Mouse (Mus musculus) layer of hippocampus, postnatal 25 days (tissue): ENCODE data around the gene Uqcc2. TPM values are rescaled to one million over a fixed set of nuclear protein-coding genes. Genes with fewer than 3 reads are reported as not detected.

Experiments
- DNase-seq, 2 experiments: peaks; one replicate each; pipeline ENCODE4 v3.0.0; 2022; ENCODE audit warnings: mixed read lengths in 2 of 2, low spot score in 1 of 2; ENCODE audit errors: extremely low spot score in 1 of 2
- microRNA-seq, 2 experiments: library from miRNA; unstranded; fragments of <30 nt; microRNA quantifications; one replicate each; pipeline ENCODE4 v1.2.0; 2021
- total RNA-seq, 2 experiments: library from RNA; stranded (reverse); gene quantifications; 2 replicates each; pipeline ENCODE4 v1.2.3; 2021

Gene Uqcc2
- total RNA-seq, 2 experiments from 2014 or later, result 199 to 213 TPM

DNA sequence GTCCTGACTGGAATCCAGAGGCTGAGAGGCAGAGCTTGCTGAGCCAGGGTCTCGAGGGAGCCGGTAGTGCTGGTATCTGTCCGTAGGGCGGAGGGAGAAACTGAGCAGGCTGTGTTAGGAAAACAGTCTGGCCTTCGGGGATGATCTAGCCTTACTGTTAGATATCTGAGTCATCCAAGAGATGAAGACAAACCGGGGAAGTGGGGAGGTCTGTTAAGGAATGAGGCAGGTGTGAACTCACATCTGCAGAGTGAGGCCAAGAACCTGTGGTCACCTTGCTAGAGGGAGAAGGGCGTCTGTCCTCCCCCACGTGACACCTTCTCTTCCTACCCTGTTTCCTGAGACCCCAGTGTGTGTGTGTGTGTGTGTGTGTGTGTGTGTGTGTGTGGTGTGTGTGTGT is 50.9 kb downstream of the Uqcc2 start:
- no peak for DNase-seq

DNA sequence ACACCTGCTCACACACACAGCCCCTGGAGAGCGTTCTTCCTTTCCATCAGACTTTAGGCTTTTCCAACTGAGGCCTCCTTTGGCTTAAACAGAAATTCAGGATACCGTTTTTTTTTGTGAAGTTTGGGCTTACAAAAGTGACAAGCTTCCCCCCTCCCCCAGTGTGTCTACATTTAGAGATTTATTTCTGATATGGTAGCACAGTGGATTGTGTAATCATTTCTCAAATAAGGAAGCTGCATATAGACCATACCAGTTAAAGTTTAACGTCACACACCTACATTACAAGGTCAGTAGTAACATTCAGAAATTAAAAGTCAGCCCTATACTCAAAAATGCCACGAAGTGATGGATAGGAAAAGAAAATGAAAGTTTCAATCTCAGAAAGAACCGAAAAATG is 51.8 kb downstream of the Uqcc2 start:
- no peak for DNase-seq

DNA sequence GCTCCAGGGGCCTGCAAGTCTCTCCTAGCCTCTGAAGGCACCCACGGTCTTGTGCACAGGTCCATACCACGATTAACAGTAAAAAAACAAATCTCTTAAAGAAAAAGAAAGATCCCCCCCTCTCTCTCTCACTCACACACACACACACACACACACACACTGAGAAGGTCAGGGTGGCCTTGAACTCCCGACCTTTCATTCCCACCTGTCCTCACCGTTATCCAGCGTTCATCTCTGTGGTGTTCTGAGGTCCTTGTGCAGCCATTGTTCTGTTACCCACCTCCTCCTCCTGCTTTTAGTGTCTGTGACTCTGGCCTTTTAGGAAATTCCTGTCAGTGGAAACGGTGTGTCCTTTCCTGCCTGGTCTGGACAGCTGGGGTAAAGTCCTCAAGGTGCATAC is 55.2 kb downstream of the Uqcc2 start:
- DNase-seq, result no peak

DNA sequence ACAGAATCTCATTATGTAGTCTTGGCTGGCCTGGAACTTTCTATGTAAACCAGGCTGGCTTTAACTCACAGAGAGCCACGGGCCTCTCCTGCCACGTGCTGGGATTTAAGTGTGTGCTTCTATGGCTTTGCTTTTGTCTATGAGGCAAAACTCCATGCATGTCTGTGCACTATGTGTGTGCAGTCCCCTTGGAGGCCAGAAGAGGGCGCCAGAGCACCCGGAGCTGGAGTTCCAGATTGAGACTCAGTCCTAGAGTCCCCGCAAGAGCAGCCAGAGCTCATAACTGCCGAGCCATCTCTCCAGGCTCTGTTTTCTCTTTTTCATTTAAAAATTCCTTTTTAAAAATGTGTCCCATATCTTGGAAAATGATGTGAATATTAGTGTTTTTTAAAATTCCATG is 55.8 kb downstream of the Uqcc2 start:
- DNase-seq, result no peak

DNA sequence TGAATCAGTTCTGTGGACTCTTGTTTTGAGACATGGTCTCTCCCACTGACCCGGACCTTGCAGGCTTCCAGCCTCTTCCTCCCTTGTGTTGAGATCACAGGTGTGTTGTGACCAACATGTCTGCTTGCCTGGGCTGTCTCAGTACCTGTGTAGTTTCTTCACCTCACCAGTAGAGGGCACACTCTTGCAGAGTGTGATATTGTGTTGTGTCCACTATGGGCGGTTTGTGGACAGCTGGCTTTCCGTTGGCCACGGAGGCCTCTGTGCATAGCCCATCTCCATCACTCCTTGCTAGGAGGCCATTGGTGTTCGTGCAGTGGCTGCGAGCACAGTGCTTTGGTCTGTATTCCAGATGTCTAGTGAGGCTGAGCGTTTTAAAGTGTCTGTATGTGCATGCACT is 56.6 kb downstream of the Uqcc2 start:
- DNase-seq, result no peak

DNA sequence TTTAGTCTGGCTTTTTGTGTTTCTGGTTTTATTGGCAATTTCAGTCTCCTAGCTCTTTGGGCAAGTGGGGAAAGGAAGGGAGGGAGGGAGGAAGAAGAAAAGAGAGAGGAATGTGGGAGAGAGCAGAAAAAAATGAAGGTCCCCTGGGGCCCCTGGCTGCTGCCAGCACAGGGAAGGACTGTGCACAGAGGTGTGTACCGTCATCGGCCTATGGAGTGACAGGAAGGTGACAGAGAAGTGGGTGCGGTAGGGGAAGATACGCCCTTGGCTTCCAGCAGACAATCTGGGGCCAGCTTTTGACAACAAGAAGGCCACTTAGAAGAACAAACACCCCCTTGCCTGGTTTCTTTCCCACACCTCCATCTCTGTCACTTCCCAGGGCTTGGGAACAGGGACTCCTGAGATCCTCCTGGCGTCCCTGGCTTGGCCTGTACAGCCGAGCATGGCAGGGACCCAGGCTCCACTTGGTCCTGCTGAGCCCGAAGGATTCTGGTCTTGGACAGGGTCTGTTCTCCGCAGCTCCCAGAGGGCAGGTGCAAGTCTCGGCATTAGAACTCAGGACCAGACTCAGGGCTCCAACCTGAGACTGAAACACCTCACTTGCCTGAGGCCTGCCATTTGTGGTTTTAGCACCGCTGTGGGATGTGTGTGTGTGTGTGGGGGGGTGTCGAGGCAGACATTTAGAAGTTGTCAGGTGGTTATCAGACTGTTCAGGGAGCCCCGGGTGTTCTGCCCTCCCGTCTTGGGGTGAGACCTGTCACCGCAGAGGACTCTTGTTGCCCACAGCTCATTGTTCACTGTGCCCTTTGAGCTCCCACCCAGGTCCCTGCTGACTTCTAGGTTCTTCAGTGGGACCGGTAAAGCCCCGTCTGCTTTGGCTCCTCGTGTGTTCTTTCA is 58.6 kb downstream of the Uqcc2 start:
- no peak for DNase-seq

DNA sequence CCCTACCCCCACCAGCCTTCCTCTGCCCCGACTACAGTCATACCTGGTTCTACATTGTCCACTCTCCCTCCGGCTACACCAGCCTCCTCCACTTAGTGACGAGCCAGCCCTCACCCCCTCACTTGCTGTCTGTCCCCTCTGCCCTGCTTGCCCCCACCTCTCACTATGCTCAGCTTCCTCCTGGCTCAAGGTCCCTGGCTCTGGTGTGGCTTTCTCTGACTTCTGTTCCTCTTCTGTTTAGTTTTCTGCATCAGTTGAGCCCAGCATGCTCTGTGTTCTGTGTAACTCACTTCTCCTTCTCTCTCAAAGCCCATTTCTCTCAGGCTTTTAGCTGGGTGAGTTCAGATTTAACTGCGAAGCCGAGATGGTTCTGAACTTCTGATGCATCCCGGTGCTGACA is 59.5 kb downstream of the Uqcc2 start:
- no peak for DNase-seq

DNA sequence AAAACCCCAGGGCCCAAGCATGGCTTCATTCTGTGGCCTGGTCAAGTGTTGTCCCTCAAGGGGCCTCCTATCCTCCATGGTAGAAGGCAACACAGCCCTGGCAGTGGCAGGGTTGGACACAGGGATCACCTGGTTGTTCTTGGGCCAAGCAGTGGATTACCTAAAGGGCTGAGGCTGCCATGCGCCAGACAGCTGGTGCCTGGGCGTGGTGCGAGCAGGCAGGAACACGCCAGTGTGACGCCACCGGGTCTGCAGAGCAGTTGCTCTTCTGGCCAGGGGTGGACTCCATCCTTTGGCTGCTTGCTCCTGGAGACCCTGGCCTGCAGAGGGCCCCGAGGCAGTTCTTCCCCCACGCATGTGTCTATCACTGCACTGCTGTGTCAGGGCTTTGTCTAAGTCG is 59.9 kb downstream of the Uqcc2 start:
- no peak for DNase-seq

DNA sequence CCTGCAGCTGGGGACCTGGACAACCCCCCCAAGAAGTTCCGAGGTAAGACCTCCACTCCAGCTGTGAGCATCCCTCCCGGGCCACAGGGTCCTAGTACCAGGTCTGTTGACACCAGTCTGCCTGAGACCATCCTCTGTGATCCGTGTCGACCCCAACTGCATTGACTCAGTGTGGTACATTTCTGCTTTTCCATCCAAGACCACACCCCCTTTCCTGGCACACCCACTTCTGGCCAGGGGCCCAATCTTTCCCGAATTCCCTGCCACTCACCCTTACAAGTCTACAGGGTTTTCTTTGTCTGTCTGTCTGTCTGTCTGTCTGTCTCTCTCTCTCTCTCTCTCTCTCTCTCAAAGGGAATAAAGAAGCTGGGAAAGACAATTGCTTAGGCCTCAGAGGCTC is 60.6 kb downstream of the Uqcc2 start:
- DNase-seq, result no peak

Small RNAs within 50 kb of the gene (microRNA-seq; reads per million reads assigned to microRNA genes)
- gene Mir7677, result 0 reads per million in 2 experiments

Other genes starting within 250 kb of the Uqcc2 start
- 1 to 10 TPM; 2.9 to 3.1 TPM for gene Kifc5b, start 216.8 kb downstream of the Uqcc2 start, total RNA-seq
- 10 to 100 TPM; 27.0 to 29.4 TPM for gene Phf1, start 200.9 kb downstream of the Uqcc2 start, total RNA-seq
- gene Cuta, start 194.3 kb downstream of the Uqcc2 start, total RNA-seq, result 100 to 1,000 TPM; 100 to 113 TPM
- gene Syngap1, start 192.7 kb downstream of the Uqcc2 start, total RNA-seq, result 100 to 1,000 TPM; 399 to 523 TPM
- gene Zbtb9, start 160.7 kb downstream of the Uqcc2 start, total RNA-seq, result 10 to 100 TPM; 14.8 to 16.2 TPM
- 10 to 100 TPM; 15.4 to 16.3 TPM for gene Bak1, start 104.9 kb downstream of the Uqcc2 start, total RNA-seq
- 1 to 10 TPM; 1.5 to 2.1 TPM for gene Itpr3, start 76.6 kb downstream of the Uqcc2 start, total RNA-seq
- gene Ip6k3, start 33.9 kb upstream of the Uqcc2 start, total RNA-seq, result under 1 TPM; 0.21 to 0.30 TPM
- gene Lemd2, start 70.6 kb upstream of the Uqcc2 start, total RNA-seq, result 10 to 100 TPM; 39.7 to 46.2 TPM